ENCODE assay signal across 13 mouse cellular contexts in genomic region chr5:39212550-39212949, GRCm38 (mm10).
DNase-seq lines count a peak whose midpoint lies in the region; ATAC-seq and TF ChIP-seq lines count a peak whose summit lies in the region.
"Had no signal": no experiment of that assay in that cellular context is flagged by ENCODE, and none has a peak within 500 bp of the region (broad histone marks: within the 10 kb centered on the region; RNA-seq: fewer than 3 reads in every experiment).

No protein-coding gene starts in this region.

- peaks cover 0 to 4% of the 10 kb centered on the region in 2 experiments; a peak in 1 of 4 replicates for H3K4me1 ChIP-seq in CH12.LX (ENCODE audit: control insufficient read depth in 1 of 2, insufficient read depth in 2 of 2)
- H3K4me1 ChIP-seq in hindbrain, embryonic 12.5 days, result 0 out of 2 replicates have a peak, but pooled peaks cover 3% of the 10 kb centered on the region
- H3K4me1 ChIP-seq: liver, embryonic 13.5 days had no signal

- in situ Hi-C loops in CH12.LX (cut with MboI; ENCODE audit: low pct_ligation_motif_present, low pct_unique_long_range_greater_than_20kb, low sequenced_read_pairs), result no loop called here

- H3K79me2 ChIP-seq in CH12.LX (replicated peaks; ENCODE audit: control insufficient read depth, extremely low read depth, insufficient read depth, poor library complexity, severe bottlenecking), result no peaks in the 10 kb centered on the region

- no peaks in the 10 kb centered on the region for H3K9me3 ChIP-seq in CH12.LX (replicated peaks; ENCODE audit: low read length)
- no peaks in the 10 kb centered on the region for H3K9me3 ChIP-seq in hindbrain, embryonic 12.5 days (replicated peaks)
- H3K9me3 ChIP-seq: liver, embryonic 13.5 days had no signal

- H3K4me2 ChIP-seq in CH12.LX (ENCODE audit: insufficient read depth, low read depth, poor library complexity, severe bottlenecking), result no peak overlapping the region
- no peak overlapping the region for H3K4me2 ChIP-seq in hindbrain, embryonic 12.5 days (replicated peaks)
- H3K4me2 ChIP-seq: heart, embryonic 11.5 days; liver, embryonic 13.5 days had no signal

- TF ChIP-seq RAD21 in CH12.LX (IDR thresholded peaks at IDR 0.05; ENCODE audit: low read depth, low read length), result no peak

- no peak overlapping the region for H3K4me3 ChIP-seq in CH12.LX (replicated peaks in 1 of 3; ENCODE audit: low read depth in 2 of 3, low read length in 2 of 3, poor library complexity in 1 of 3)
- H3K4me3 ChIP-seq in hindbrain, embryonic 12.5 days, result no peak overlapping the region
- H3K4me3 ChIP-seq: liver, embryonic 13.5 days had no signal

- dilution Hi-C loops in CH12.LX (cut with MboI; ENCODE audit: extremely low pct_ligation_motif_present, extremely low pct_unique_long_range_greater_than_20kb, low sequenced_read_pairs), result no loop called here

- TF ChIP-seq CTCF in CH12.LX (conservative IDR thresholded peaks at IDR 0.05 in 1 of 2, IDR thresholded peaks at IDR 0.05 in 1 of 2; ENCODE audit: low read depth in 2 of 2, low read length in 2 of 2), result no peak

- no peak for TF ChIP-seq POLR2A in CH12.LX (IDR thresholded peaks at IDR 0.05; ENCODE audit: low read depth, low read length)

- H3K27me3 ChIP-seq in CH12.LX (replicated peaks), result no peaks in the 10 kb centered on the region
- no peaks in the 10 kb centered on the region for H3K27me3 ChIP-seq in hindbrain, embryonic 12.5 days
- H3K27me3 ChIP-seq: liver, embryonic 13.5 days had no signal

- no peak overlapping the region for H3K9ac ChIP-seq in CH12.LX (ENCODE audit: insufficient read depth, low read depth)
- no peak overlapping the region for H3K9ac ChIP-seq in hindbrain, embryonic 12.5 days
- H3K9ac ChIP-seq: liver, embryonic 13.5 days had no signal

- DNase-seq in embryo, embryonic 10.5 days (ENCODE audit: low spot score), result peak; percentile 10
- no peak for DNase-seq in embryo, embryonic 11 days
- DNase-seq in CH12.LX (ENCODE audit: extremely low read depth), result peak; percentile 12
- peak; percentile 5 for DNase-seq in mesoderm, embryonic 11.5 days (ENCODE audit: low read depth, low spot score)
- no peak for DNase-seq in kidney, adult 8-10 months
- DNase-seq in gastrocnemius, postnatal 10 days, result no peak
- DNase-seq in urinary bladder, postnatal 10 days (ENCODE audit: low spot score), result no peak
- DNase-seq: adrenal gland, adult 8-10 months; cerebellum, postnatal 36 days; liver, embryonic 13.5 days had no signal

- no peak overlapping the region for H3K27ac ChIP-seq in CH12.LX (ENCODE audit: insufficient read depth, low read depth)
- no peak overlapping the region for H3K27ac ChIP-seq in hindbrain, embryonic 12.5 days
- H3K27ac ChIP-seq: kidney, postnatal 0 days; liver, embryonic 13.5 days had no signal

- no peak for TF ChIP-seq EP300 in CH12.LX (IDR thresholded peaks at IDR 0.05; ENCODE audit: low read length)

- ATAC-seq in hindbrain, embryonic 12.5 days (ENCODE audit: low FRiP score), result peak; percentile 48

- no peaks in the 10 kb centered on the region for H3K36me3 ChIP-seq in CH12.LX (replicated peaks in 1 of 2; ENCODE audit: control insufficient read depth in 1 of 2, insufficient read depth in 1 of 2, low read length in 1 of 2)
- H3K36me3 ChIP-seq in hindbrain, embryonic 12.5 days, result no peaks in the 10 kb centered on the region
- H3K36me3 ChIP-seq: liver, embryonic 13.5 days had no signal

TF ChIP-seq in CH12.LX, 34 proteins besides CTCF, POLR2A, EP300 and RAD21:
- TF ChIP-seq USF1 (IDR thresholded peaks at IDR 0.05; ENCODE audit: low read depth, low read length) (no peak), CHD1 (IDR thresholded peaks at IDR 0.05; ENCODE audit: low read depth, low read length) (no peak), TCF12 (IDR thresholded peaks at IDR 0.05; ENCODE audit: low read depth, low read length) (no peak), JUN (IDR thresholded peaks at IDR 0.05; ENCODE audit: insufficient read depth, low read depth, low read length) (no peak)

Comparison
In these comparisons a context has a peak if more than half of its experiments do, and no peak if none do; other contexts are left out.
1. DNase-seq: peak in embryo, embryonic 10.5 days (single experiment), CH12.LX (single experiment) and mesoderm, embryonic 11.5 days (single experiment); none in embryo, embryonic 11 days (single experiment), kidney, adult 8-10 months (0 of 2), gastrocnemius, postnatal 10 days (single experiment) and urinary bladder, postnatal 10 days (single experiment).